Mouse (Mus musculus) gastrocnemius, postnatal 4 days (tissue): ENCODE measurements around the gene Tprkb. TPM values are rescaled to one million over a fixed set of nuclear protein-coding genes. Genes with fewer than 3 reads are reported as not detected.
"Not testable (repeated sequence)": the region's sequence is repeated elsewhere in the genome, so short reads cannot be mapped to it uniquely, and the experiment has no call there.

Experiments used
- DNase-seq, 2 experiments: peaks; one replicate each; pipeline ENCODE4 v3.0.0; 2021 to 2022; ENCODE audit warnings: low spot score in 2 of 2, mixed read lengths in 2 of 2
- total RNA-seq, 2 experiments: library from RNA; stranded (reverse); gene quantifications; 2 replicates each; pipeline ENCODE4 v1.2.3; 2021

The Tprkb gene
- total RNA-seq, 2 experiments from 2014 or later = 25.7 to 25.8 TPM

- DNase-seq = peak; percentile 74 to 89
Observed at GRCm38 (mm10) chr6:85915539-85916513, 4.2 kb downstream of the Tprkb start, which contains the start of gene Nat8f1. Nat8f1 (minus strand) TSS chr6:85915687.

GRCm38 (mm10) chr6:85916596-85916995, 4.9 kb downstream of the Tprkb start:
- DNase-seq = no peak

- DNase-seq = not testable (repeated sequence)
Observed at GRCm38 (mm10) chr6:85918341-85918740, 6.7 kb downstream of the Tprkb start.

GRCm38 (mm10) chr6:85919401-85919800, 7.7 kb downstream of the Tprkb start:
- no peak for DNase-seq

- no peak for DNase-seq
Observed at GRCm38 (mm10) chr6:85923643-85924042, 12.0 kb downstream of the Tprkb start.

GRCm38 (mm10) chr6:85926709-85927108, 15.0 kb downstream of the Tprkb start:
- DNase-seq = no peak

- no peak for DNase-seq
Observed at GRCm38 (mm10) chr6:85927476-85928464, 16.1 kb downstream of the Tprkb start.

GRCm38 (mm10) chr6:85929312-85929711, 17.6 kb downstream of the Tprkb start:
- DNase-seq = no peak

GRCm38 (mm10) chr6:85934047-85934446, 22.4 kb downstream of the Tprkb start:
- DNase-seq = no peak

- DNase-seq = no peak
Observed at GRCm38 (mm10) chr6:85935646-85936045, 24.0 kb downstream of the Tprkb start.

GRCm38 (mm10) chr6:85936508-85937465, 25.1 kb downstream of the Tprkb start:
- peak; percentile 69 to 86 for DNase-seq

GRCm38 (mm10) chr6:85938701-85939100, 27.0 kb downstream of the Tprkb start:
- DNase-seq = no peak

- DNase-seq = no peak
Observed at GRCm38 (mm10) chr6:85942469-85942868, 30.8 kb downstream of the Tprkb start.

- DNase-seq = no peak
Observed at GRCm38 (mm10) chr6:85948549-85948948, 36.9 kb downstream of the Tprkb start.

GRCm38 (mm10) chr6:85957581-85957980, 45.9 kb downstream of the Tprkb start:
- DNase-seq = no peak

- DNase-seq = peak; percentile 93 to 95
Observed at GRCm38 (mm10) chr6:85961101-85962091, 49.7 kb downstream of the Tprkb start, which contains the start of gene Dusp11. Dusp11 (minus strand) TSS chr6:85961667.

GRCm38 (mm10) chr6:85966081-85966480, 54.4 kb downstream of the Tprkb start:
- peak in 1 of 2 experiments; percentile 35 for DNase-seq

- DNase-seq = no peak
Observed at GRCm38 (mm10) chr6:85966686-85967085, 55.0 kb downstream of the Tprkb start.

GRCm38 (mm10) chr6:85969889-85970288, 58.2 kb downstream of the Tprkb start:
- no peak for DNase-seq
